Mouse (Mus musculus) left cerebral cortex, postnatal 10 days (tissue): Measurements from ENCODE around the gene Gm49387. TPM values are rescaled to one million over a fixed set of nuclear protein-coding genes. Genes with fewer than 3 reads are reported as not detected.

Experiments used
- DNase-seq, 2 experiments: peaks; one replicate each; pipeline ENCODE4 v3.0.0; 2021 to 2022; ENCODE audit warnings: low spot score in 2 of 2, mixed read lengths in 1 of 2; ENCODE audit errors: extremely low spot score in 1 of 2
- intact Hi-C: fragments of 180-260 bp; cut with DNase I; formaldehyde crosslinking; loops from one replicate; pipeline ENCODE4 v1.15.1; 2025
- total RNA-seq, 2 experiments: library from RNA; stranded (reverse); gene quantifications; 2 replicates each; pipeline ENCODE4 v1.2.3; 2021

The Gm49387 gene
- total RNA-seq, 2 experiments from 2014 or later = 0.79 TPM; not detected in 1

DNA sequence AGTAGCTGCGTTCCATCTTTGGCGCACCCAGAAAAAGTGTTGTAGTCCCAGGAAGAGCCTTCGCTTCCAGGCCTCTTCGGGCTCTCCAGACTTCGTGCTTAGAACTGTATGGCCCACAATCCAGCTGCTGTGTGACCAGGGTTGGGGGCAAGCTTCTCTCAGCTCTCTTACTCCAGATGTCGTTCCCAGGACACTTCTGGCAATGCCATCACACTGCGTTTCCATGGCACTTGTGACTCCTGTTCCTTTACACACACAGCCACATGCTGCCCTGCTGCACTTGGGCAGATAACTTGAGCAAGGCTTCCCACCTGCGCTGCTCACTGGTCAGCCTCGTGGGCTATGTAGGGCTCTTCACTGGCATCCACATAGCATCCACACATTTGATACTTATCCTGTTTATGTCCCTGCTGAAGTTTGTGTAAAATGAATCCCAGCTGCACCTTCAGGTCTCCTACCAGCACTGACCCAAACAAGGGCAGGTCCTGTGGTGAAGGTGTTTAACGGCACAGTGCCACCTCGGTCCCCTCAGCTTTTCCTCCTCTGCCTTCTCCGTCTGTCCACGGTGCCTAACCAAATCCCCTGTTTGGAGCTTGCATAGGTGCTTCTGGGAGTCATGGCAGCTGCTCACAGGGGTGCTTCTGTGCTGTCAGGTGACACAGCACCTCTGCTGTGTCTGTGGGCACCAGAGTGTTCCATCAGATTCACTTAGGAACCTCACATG lies 22.9 kb upstream of the Gm49387 start:
- intact Hi-C loops = loop anchor here (5.0 kb wide), 1 partner anchor 34 kb away; no protein-coding TSS in a partner anchor

DNA sequence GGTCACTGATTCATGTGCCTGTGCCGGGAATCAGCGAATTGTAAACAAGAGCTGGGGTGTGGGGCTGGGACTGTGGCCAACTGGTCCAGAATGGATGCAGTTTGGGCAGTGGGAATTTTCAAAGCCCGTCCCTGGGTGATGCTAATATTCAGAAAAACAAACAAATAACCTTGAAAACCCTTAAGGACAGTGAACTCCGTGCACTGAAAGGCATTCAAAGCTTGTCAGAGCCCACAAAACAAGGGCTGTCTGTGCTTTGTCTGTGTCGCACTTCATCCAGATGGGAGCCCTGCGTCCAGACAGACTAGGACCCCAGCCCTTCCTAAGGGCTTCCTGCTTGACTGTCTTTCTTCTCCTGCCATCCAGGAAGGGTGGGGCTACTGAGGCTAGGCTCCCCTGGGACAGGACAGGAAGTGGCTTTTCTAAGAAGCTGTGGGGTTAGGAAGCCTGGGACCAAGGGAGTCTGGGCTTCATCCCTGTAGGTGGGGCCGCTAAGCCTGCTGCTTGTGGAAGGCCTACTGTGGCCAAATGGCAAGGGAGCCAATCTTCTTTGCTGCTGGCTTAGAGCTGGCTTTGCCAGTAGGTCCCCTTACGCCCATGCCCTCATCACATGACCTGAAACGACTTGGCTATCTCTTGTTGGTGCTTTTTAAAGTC lies 22.0 kb upstream of the Gm49387 start:
- peak in 1 of 2 experiments; percentile 91 for DNase-seq
- intact Hi-C loops = loop anchor here (5.0 kb wide), 1 partner anchor 35 kb away; no protein-coding TSS in a partner anchor

More for the DNA sequence above, 22.9 kb upstream of the Gm49387 start:
- no peak for DNase-seq

DNA sequence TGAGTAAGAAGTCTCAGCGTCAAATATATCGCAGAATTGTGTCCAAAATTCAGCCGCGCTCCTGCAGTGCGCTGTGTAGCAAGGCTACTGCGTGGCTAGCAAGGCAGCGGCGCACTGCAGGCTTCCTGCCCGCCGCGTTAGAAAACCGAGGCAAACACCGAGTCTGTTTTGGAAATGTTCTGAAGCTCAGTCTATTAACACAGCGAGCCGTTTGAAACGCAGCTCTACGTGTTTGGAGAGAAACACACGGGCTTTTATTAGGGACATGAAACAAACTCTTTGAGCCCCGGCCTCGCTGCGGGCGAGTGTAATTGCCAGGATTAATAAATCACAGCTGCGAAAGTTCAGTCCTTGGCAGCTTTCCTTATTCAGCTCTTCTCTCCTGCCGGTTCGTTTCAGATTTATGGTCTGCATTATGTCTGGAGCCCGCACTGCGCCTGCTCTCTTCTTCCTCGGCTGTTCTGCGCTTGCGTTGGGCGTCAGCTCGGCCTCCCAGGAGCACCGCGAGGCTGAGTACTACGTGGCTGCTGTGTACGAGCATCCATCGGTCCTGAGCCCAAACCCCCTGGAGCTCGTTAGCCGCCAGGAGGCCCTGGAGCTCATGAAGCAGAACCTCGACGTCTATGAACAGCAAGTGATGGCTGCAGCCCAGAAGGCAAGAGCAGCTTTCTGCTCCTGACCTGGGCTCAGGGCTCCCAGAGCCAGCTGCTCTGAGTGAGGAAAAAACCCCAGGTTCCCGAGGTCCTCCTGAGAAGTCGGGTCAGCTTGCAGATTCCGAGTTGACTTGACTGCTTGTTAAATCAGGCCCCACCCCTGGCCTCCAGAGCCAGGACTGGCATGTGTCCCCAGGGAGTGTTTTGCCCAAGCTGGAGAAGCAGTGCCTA lies 21.2 kb upstream of the Gm49387 start:
- DNase-seq = peak; percentile 90 to 91
- intact Hi-C loops = loop anchor here (2.0 to 5.0 kb wide), 2 partner anchors 35 to 119 kb away; no protein-coding TSS in a partner anchor

DNA sequence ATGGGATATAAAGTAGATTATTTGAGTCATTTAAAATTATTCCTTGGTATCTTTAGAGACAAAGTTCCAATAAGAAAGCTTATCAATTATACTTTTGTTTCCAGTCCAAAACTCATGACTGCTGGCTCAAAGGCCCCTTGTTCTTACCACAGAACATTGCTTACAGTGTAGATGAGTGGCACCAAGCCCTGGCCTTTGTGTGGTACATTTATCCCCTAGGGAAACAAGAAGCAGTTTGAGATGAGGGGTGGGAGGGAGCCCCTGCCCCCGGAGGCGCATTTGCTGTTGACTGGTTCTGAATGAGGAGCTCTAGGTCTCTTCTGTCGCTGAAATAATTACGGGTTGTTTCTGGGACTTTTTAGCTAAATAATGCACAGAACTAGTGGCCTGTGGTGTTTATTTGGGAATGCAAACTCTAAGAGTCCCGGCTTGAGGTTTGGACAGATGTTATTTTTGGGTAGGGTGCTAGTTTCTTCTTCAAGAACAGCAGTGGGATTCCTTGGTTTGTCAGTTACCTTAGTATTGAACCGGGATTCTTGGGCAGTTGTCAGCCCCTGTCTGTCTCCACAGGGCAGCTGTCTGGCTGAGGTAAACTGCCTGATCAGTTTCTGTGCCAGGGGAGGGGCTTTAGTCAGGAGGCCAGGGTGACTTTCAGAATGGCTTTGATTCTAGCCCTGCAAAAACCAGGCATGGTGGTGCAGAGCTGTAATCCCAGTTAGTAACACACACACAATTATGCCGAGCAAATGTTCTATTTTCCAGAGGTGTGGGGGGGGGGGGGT lies 19.8 kb upstream of the Gm49387 start:
- peak in 1 of 2 experiments; percentile 31 for DNase-seq

DNA sequence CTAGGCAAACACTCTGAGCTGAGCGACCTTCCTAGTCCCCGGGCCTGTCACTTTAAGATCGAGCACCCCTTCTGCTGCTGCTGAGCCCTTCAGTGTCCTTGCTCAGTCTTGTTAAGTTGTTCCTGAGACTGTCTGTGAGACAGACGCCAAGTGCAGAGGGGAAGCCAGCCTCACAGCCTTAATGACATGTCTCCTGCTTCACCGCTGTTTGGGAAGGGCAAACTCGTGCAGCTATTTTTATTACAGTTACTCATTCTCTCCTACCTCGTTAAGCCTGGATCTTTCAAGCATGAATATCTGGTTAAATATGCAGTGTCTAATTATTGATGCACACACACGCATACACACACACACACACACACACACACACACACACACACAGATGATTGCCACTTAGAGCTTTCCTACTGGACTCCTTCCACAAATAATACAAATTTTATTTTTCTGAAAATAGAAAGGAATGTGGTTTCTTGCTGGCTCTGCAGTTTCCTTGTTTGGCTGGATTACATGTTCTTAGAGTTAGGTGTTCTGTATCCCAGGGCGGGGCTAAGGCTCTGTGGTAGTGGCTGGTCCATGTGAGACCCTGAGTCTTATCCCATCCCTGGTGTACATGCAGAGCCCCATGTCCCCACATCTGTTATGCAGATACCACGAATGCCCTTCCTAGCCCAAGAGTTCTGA lies 19.0 kb upstream of the Gm49387 start:
- intact Hi-C loops = loop anchor here (2.0 to 10.0 kb wide), 4 partner anchors 38 to 418 kb away; no protein-coding TSS in a partner anchor
- DNase-seq = peak in 1 of 2 experiments; percentile 38

More for the DNA sequence above, 19.8 kb upstream of the Gm49387 start:
- intact Hi-C loops = loop anchor here (2.0 to 5.0 kb wide), 2 partner anchors 37 to 120 kb away; no protein-coding TSS in a partner anchor

DNA sequence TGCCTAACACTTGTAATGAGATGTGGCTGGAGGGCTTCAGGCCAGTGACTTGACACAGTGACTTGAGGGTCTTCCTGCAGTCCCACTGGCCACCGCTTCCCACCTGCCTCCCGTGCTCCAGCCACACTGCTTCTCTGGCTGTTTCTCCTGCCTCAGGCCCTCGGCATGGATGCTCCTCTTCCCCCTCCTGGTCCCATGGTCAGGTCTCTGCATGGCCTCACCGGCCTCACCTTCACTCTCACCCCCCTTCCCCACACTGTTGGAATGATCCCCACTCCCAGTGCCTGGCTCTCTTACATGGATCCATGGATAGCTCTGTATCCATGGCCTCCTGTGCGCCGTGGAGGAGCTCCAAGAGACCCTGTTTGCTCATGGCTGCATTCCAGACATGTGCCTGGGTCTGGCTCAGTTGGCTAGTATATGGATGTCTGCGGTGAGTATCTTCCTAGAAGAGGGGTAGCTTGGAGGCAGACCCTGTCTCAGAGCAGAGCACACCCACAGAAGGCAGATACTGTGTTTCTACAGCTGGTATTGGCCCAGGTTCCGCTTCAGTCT lies 17.5 kb upstream of the Gm49387 start:
- peak in 1 of 2 experiments; percentile 35 for DNase-seq

DNA sequence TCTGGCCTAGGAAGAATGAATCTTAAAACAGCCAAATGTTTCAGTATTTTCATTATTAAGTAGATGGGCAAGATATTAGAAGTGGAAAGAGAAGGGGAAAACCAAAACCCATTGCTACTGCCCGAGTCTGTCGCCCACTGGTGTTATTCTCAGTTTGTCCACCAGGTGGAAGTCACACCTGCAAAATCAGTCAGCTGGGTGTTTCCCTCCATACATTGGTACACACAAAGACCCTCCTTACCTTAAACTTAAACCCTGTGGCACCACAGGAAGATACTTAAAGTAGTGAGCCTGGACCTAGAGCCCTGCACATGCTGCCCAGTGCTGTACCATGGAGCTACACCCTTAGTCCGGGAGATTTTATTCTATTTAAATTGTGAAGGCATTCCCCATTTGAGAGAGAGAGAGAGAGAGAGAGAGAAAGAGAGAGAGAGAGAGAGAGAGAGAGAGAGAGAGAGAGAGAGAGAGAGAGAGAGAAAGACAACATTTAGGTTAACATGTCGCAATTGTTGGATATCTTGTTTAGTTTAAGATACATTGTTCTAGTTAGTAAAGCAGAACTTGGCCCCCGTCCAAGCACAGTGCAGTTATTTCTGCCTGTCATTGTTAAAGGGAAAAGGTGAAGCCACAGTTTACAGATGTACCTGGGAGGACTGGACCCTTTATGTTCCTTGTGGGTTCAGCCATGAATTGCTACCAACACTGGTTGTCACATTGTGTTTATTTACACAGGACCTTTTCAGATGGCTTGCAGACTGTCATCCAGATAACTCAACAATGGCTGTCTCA lies 16.4 kb upstream of the Gm49387 start:
- DNase-seq = peak; percentile 73
- intact Hi-C loops = loop anchor here (1.0 to 10.0 kb wide), 3 partner anchors 133 to 420 kb away; no protein-coding TSS in a partner anchor

More for the DNA sequence above, 17.5 kb upstream of the Gm49387 start:
- intact Hi-C loops = loop anchor here (5.0 to 10.0 kb wide), 2 partner anchors 287 to 419 kb away; no protein-coding TSS in a partner anchor

DNA sequence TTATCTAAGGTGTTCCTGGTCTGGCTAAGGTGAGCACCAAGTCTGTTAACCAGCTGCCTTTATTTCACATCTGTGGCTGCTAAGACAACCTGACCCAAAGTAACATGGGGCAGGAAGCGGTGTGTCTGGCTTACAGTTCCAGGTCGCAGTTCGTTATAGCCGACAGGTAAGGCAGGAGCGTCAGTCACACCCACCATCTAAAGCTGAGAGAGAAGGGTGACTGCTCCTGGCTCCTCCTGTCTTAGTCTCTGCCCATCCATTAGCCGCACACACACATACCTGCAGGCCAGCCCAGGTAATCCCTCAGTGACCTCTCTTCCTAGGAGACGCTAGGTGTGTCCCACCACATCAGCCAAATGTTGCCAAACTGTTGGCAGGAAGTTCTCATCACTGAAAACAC lies 15.7 kb upstream of the Gm49387 start:
- intact Hi-C loops = loop anchor here (5.0 to 10.0 kb wide), 2 partner anchors 288 to 421 kb away; no protein-coding TSS in a partner anchor
- DNase-seq = no peak

DNA sequence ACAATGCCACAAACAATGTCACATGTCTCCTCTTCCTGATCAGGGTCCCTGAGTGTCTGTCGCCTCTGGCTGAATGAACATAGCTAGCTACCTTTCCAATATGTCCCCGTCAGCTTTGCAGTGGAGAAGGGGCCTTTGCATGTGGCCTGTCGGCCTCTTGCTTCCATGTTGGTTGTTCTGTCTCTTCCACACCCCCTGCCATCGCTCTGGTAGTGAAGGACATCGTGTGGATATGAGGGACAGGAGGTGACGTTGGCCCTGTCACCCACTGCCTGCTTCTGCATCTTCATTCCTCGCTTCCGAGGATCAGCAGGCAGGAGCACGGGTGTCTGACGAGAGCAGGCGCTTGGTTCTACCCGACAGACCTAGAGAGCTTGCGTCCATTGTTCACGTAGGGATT lies 14.7 kb upstream of the Gm49387 start:
- intact Hi-C loops = loop anchor here (5.0 to 10.0 kb wide), 2 partner anchors 289 to 422 kb away; no protein-coding TSS in a partner anchor
- DNase-seq = no peak

DNA sequence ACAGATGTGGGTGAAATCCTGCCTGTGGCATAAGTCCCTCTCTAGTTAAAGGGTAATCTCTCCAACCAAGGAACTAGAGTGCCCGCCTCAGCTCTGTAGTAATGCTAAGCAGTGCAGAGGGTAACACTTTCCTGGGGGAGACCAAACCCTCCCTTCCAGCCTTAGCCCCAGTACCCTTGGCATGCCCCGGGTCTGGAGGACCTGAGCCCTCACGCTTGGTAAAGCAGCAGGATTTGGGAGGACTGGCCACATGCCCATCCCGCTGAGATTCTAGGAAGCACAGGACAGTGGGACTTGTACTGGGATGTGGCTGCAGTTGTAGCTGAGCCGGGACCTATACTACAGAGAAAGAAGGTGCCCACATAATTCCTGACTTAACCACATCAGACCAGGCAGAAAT lies 14.1 kb upstream of the Gm49387 start:
- peak in 1 of 2 experiments; percentile 30 for DNase-seq
- intact Hi-C loops = loop anchor here (5.0 to 10.0 kb wide), 2 partner anchors 290 to 422 kb away; no protein-coding TSS in a partner anchor

DNA sequence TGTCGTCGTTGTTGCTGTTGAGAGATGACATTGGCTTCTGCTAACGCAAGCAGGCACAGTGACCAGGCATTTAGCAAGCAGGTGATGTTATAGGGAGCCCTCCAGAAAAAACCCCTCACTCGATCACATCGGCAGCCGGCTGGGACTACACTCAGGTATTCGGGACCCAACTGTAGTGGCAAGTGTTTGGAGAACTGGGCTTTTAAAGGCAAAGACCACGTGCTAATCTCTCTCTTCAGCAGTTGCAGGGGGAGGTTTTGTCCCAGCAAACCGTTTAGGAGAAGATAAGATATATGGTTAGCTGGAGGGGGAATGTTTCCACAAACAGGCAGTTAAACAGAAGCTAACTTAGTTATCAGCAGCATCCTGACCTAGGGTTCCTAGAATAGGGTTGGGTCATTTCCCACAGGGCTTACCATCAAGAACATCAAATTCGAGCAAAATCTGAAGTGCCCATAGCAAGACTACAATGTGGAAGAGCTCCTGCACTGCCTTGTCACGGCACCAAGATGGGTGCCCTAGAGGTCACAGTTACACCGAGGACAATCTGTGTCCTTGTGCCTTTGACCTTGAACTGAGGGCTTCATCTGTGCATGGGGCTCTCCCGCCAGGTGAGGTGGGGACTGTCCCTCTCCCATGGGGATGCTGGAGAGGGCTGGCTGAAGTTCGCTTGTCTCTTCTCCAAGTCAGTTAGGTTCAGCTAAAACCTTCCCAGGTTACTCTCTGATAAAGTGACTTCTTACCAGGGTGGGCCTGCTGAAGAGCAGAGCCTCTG lies 12.6 kb upstream of the Gm49387 start:
- intact Hi-C loops = loop anchor here (10.0 kb wide), 1 partner anchor 292 kb away; no protein-coding TSS in a partner anchor
- DNase-seq = no peak

DNA sequence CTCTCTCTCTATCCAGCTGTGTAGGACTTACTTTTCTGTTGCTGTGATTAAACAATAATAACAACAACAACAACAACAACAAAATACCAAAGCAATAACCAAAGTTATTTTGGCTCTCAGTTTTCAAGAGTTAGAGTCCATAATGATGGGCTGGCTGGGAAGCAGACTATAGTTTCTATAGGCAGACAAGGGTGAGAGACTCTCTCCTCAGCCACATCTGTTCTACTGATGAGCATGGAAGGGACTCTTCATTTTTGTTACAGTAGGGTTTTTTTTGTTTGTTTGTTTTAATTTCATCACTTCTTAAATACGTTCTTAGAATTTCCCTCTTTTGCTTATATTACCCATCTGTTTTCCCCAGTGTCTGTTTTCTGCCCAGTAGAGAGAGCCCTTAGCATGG lies 11.9 kb upstream of the Gm49387 start:
- no peak for DNase-seq
- intact Hi-C loops = loop anchor here (10.0 kb wide), 1 partner anchor 292 kb away; no protein-coding TSS in a partner anchor

DNA sequence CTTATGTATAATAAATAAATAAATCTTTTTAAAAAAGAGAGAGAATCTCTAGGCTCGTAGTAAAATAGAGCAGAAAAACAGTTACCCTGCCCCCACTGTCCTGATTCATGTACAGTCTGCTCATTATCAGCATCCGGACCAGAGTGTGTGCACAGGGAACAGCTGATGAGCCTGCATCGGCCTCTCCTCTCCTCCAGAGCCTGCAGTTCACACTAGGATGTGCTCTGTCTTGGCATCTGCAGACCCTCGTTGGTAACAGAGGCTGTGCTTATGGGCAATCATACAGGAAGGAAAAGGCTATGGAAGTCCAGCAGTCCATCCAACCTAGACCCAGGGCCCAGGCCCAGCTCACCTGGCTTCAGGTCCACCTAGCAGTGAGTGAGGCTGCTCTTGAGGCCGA lies 11.4 kb upstream of the Gm49387 start:
- intact Hi-C loops = loop anchor here (10.0 kb wide), 1 partner anchor 293 kb away; no protein-coding TSS in a partner anchor
- no peak for DNase-seq

DNA sequence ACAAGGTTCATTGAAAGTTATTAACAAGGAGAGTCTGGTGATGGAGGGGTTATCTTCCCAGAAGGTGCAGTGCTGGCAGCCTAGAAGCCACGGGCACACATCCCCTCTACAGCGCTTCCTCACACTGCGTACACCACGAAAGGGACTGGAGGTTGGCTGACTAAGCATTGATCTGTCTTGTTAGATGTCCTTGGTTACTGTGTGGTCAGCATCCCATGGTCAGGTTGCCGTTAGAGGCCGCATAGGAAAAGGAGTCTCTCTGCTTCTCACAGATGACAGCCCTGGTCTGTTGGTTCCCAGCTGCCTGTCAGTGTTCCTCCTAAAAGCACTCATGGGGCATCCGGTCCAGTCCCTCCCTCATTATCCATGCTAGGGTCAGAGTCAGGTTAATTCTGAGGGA lies 10.5 kb upstream of the Gm49387 start:
- intact Hi-C loops = loop anchor here (10.0 kb wide), 1 partner anchor 294 kb away; no protein-coding TSS in a partner anchor
- DNase-seq = no peak

DNA sequence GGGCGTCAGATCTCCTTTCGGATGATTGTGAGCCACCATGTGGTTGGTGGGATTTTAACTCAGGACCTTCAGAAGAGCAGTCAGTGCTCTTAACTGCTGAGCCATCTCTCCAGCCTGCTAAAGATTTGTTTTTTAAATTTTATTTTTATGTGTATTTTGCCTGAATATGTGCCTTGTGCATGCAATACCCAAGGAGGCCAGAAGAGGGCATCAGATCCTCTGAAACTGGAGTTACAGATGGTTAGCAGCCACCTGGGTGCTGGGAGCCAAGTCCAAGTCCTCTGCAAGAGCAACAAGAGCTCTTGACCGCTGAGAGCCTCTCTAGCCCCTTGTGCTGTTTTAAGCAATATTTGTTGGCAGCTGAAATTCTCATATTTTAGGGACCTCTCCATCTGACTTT lies 9.7 kb upstream of the Gm49387 start:
- intact Hi-C loops = loop anchor here (10.0 kb wide), 1 partner anchor 294 kb away; no protein-coding TSS in a partner anchor
- DNase-seq = no peak
